Mouse (Mus musculus): ENCODE data around the gene Slc44a4.

GRCm38 (mm10) chr17:34890074-34890743 is 24.1 kb upstream of the Slc44a4 start:
- no peak for TF ChIP-seq CTCF (IDR thresholded peaks at IDR 0.05; ENCODE audit: extremely low read depth, insufficient read length, insufficient replicate concordance, low read depth, low read length)
- TF ChIP-seq POLR2A (IDR thresholded peaks at IDR 0.05; ENCODE audit: low read depth, low read length): no peak
